Comparison of ENCODE assay signal across 9 mouse cellular contexts in the genomic region with DNA sequence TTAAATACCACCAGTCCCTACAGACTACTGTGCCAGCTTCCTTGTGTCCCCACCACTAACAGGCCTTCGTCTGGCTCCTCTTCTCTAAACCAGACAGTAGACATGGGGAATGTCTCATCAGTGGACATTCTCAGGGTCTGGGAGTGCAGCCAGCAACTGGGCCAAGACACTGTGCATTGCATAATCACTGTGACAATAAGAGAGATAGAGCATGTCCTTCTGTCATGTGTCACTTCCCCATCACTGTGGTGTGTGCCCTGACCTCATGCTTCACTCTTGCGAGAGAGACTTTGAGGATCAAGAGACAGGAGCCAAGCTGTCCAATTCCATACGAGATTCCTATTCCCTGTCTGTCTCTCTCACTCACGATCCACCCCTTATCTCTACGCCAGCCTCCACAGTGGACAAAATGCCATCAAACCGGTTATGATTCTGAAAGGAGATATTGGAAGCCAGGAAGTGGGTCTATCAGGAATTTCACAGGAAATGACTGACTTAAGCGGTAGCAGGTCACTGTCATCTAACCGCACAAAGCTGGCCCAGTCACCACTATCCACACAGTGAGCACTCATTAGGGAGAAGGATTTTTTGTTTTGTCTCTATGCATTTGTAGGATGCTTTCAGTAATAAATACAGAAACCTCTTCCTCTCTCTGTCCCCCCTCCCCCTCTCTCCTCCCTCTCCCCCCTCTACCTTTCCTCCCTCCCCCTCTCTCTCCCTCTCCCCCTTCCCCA.
DNase-seq lines count a peak whose midpoint lies in the region; ATAC-seq and TF ChIP-seq lines count a peak whose summit lies in the region.
"Had no signal": no experiment of that assay in that cellular context is flagged by ENCODE, and none has a peak within 500 bp of the region (broad histone marks: within the 10 kb centered on the region; RNA-seq: fewer than 3 reads in every experiment).

No protein-coding gene starts in this region.

- peak; percentile 19 for DNase-seq in left cerebral cortex, adult 11 months (ENCODE audit: low spot score)
- DNase-seq in left cerebral cortex, postnatal 36 days (ENCODE audit: low spot score in 2 of 2): no peak
- DNase-seq in adrenal gland, postnatal 36 days: peak; percentile 71 to 83
- peak; percentile 59 to 65 for DNase-seq in kidney, postnatal 36 days
- no peak for DNase-seq in midbrain, postnatal 0 days (ENCODE audit: low spot score)
- DNase-seq in cerebellum, postnatal 4 days (ENCODE audit: low spot score in 2 of 2): no peak

- H3K9ac ChIP-seq in midbrain, postnatal 0 days (replicated peaks; ENCODE audit: low read length, poor library complexity, severe bottlenecking): no peak overlapping the region
- H3K9ac ChIP-seq: stomach, embryonic 15.5 days had no signal

- intact Hi-C loops in left cerebral cortex, postnatal 36 days (cut with DNase I): no loop called here

- no peaks in the 10 kb centered on the region for H3K9me3 ChIP-seq in midbrain, postnatal 0 days (ENCODE audit: low read length)
- H3K9me3 ChIP-seq: stomach, embryonic 15.5 days had no signal

- ATAC-seq in monocyte, adult 5-6 weeks (replicated peaks; ENCODE audit: insufficient number of reproducible peaks, low FRiP score, low TSS enrichment, poor library complexity, severe bottlenecking): peak; percentile 86
- no peak for ATAC-seq in frontal cortex, adult (ENCODE audit: low TSS enrichment)
- ATAC-seq in midbrain, postnatal 0 days (ENCODE audit: low FRiP score): no peak

- no peaks in the 10 kb centered on the region for H3K27me3 ChIP-seq in midbrain, postnatal 0 days (ENCODE audit: insufficient read depth, low read length)
- H3K27me3 ChIP-seq: stomach, embryonic 15.5 days had no signal

- WGBS in midbrain, postnatal 0 days: 74% methylated on average over 8 of the region's 8 CpGs

- H3K27ac ChIP-seq in midbrain, postnatal 0 days (ENCODE audit: low read depth, low read length): no peak overlapping the region
- H3K27ac ChIP-seq: stomach, embryonic 15.5 days had no signal

- no peak overlapping the region for H3K4me2 ChIP-seq in midbrain, postnatal 0 days (ENCODE audit: low read depth, low read length, poor library complexity, severe bottlenecking)

- no peaks in the 10 kb centered on the region for H3K4me1 ChIP-seq in midbrain, postnatal 0 days (ENCODE audit: insufficient read depth, low read length)

- no peaks in the 10 kb centered on the region for H3K36me3 ChIP-seq in midbrain, postnatal 0 days (ENCODE audit: insufficient read depth, low read length)
- H3K36me3 ChIP-seq: stomach, embryonic 15.5 days had no signal

- TF ChIP-seq CTCF in midbrain, postnatal 0 days (IDR thresholded peaks at IDR 0.05): no peak

- H3K4me3 ChIP-seq in midbrain, postnatal 0 days (ENCODE audit: low read depth, low read length): no peak overlapping the region
- H3K4me3 ChIP-seq: stomach, embryonic 15.5 days had no signal

Comparison
In these comparisons a context has a peak if more than half of its experiments do, and no peak if none do; other contexts are left out.
1. DNase-seq: peak in left cerebral cortex, adult 11 months (single experiment), adrenal gland, postnatal 36 days (2 of 2) and kidney, postnatal 36 days (2 of 2); none in left cerebral cortex, postnatal 36 days (0 of 2), midbrain, postnatal 0 days (single experiment) and cerebellum, postnatal 4 days (0 of 2).